In the genomic region with DNA sequence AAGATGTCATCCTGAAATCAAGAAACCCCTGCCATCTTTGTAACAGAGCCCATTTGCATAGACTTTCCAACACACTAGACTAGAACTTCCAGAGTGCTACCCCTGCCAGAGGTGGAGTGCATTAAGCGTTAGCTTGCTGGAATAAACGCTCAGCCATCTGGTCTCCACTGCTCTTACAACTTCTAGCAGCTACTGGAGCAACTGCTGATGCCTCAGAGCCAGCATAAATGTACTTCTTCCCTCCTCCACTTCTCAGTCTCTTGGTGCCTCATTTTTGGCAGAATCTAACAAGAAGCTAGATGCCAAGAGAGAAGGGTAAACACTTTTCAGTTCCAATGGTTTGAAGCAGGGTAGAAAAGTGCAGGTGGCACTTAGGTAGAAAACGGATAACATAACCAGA, we compare ENCODE assay signal across 18 mouse cellular contexts.
DNase-seq lines count a peak whose midpoint lies in the region; ATAC-seq lines count a peak whose summit lies in the region.
"Had no signal": no experiment of that assay in that cellular context is flagged by ENCODE, and none has a peak within 500 bp of the region (broad histone marks: within the 10 kb centered on the region; RNA-seq: fewer than 3 reads in every experiment).

No protein-coding gene starts in this region.

- H3K4me1 ChIP-seq in forebrain, embryonic 14.5 days (ENCODE audit: control insufficient read depth, insufficient read depth, low read length) = no peaks in the 10 kb centered on the region
- H3K4me1 ChIP-seq in forebrain, embryonic 12.5 days = no peaks in the 10 kb centered on the region
- H3K4me1 ChIP-seq: embryonic facial prominence, embryonic 10.5 days; heart, embryonic 15.5 days; intestine, embryonic 15.5 days; liver, embryonic 12.5 days; lung, embryonic 15.5 days; neural tube, embryonic 12.5 days had no signal

- no peak for ATAC-seq in forebrain, embryonic 14.5 days
- no peak for ATAC-seq in forebrain, embryonic 12.5 days (ENCODE audit: low FRiP score)
- no peak for ATAC-seq in erythroid progenitor cell, adult 5-6 weeks (replicated peaks; ENCODE audit: low FRiP score, poor library complexity, severe bottlenecking)
- ATAC-seq: intestine, embryonic 15.5 days; liver, embryonic 12.5 days had no signal

- H3K36me3 ChIP-seq in forebrain, embryonic 14.5 days (ENCODE audit: control insufficient read depth, insufficient read depth, low read length) = no peaks in the 10 kb centered on the region
- no peaks in the 10 kb centered on the region for H3K36me3 ChIP-seq in forebrain, embryonic 12.5 days (replicated peaks)
- H3K36me3 ChIP-seq: embryonic facial prominence, embryonic 10.5 days; heart, embryonic 15.5 days; intestine, embryonic 15.5 days; liver, embryonic 12.5 days; lung, embryonic 15.5 days; neural tube, embryonic 12.5 days had no signal

- H3K9ac ChIP-seq in forebrain, embryonic 14.5 days (ENCODE audit: low read length) = no peak overlapping the region
- H3K9ac ChIP-seq in forebrain, embryonic 12.5 days = no peak overlapping the region
- H3K9ac ChIP-seq: heart, embryonic 15.5 days; intestine, embryonic 15.5 days; liver, embryonic 12.5 days; lung, embryonic 15.5 days; neural tube, embryonic 12.5 days had no signal

- no peak overlapping the region for H3K27ac ChIP-seq in forebrain, embryonic 14.5 days (ENCODE audit: low read depth, low read length)
- H3K27ac ChIP-seq in forebrain, embryonic 12.5 days = no peak overlapping the region
- H3K27ac ChIP-seq: embryonic facial prominence, embryonic 10.5 days; heart, embryonic 15.5 days; intestine, embryonic 15.5 days; kidney, postnatal 0 days; liver, embryonic 12.5 days; lung, embryonic 15.5 days; neural tube, embryonic 12.5 days had no signal

- peak; percentile 41 for DNase-seq in forebrain, embryonic 14.5 days (ENCODE audit: low spot score)
- DNase-seq in layer of hippocampus, adult 11-12 months (ENCODE audit: low spot score) = peak; percentile 36
- DNase-seq in left cerebral cortex, adult 18-20 months (ENCODE audit: low spot score in 2 of 2) = peak; percentile 12 to 56
- DNase-seq in right cerebral cortex, postnatal 25 days = peak; percentile 38
- no peak for DNase-seq in ovary, postnatal 14 days (ENCODE audit: low spot score)
- no peak for DNase-seq in lung, postnatal 36 days
- DNase-seq: cerebellum, postnatal 25 days; thymus, adult 2 months had no signal

- no peak overlapping the region for H3K4me3 ChIP-seq in forebrain, embryonic 14.5 days (ENCODE audit: low read depth, low read length)
- no peak overlapping the region for H3K4me3 ChIP-seq in forebrain, embryonic 12.5 days (replicated peaks)
- H3K4me3 ChIP-seq: embryonic facial prominence, embryonic 10.5 days; erythroblast, embryonic 14.5 days; heart, embryonic 15.5 days; intestine, embryonic 15.5 days; liver, embryonic 12.5 days; lung, embryonic 15.5 days; neural tube, embryonic 12.5 days had no signal

- WGBS in forebrain, embryonic 14.5 days = 83% methylated on average over 3 of the region's 3 CpGs
- 82% methylated on average over 3 of the region's 3 CpGs for WGBS in forebrain, embryonic 12.5 days

- H3K4me2 ChIP-seq in forebrain, embryonic 14.5 days (ENCODE audit: low read length) = no peak overlapping the region
- H3K4me2 ChIP-seq in forebrain, embryonic 12.5 days = no peak overlapping the region
- H3K4me2 ChIP-seq: heart, embryonic 15.5 days; intestine, embryonic 15.5 days; liver, embryonic 12.5 days; lung, embryonic 15.5 days; neural tube, embryonic 12.5 days had no signal

- no peaks in the 10 kb centered on the region for H3K27me3 ChIP-seq in forebrain, embryonic 14.5 days (replicated peaks; ENCODE audit: control insufficient read depth, insufficient read depth, low read length)
- no peaks in the 10 kb centered on the region for H3K27me3 ChIP-seq in forebrain, embryonic 12.5 days
- H3K27me3 ChIP-seq: heart, embryonic 15.5 days; intestine, embryonic 15.5 days; liver, embryonic 12.5 days; lung, embryonic 15.5 days; neural tube, embryonic 12.5 days had no signal

- H3K9me3 ChIP-seq in forebrain, embryonic 14.5 days (replicated peaks; ENCODE audit: control insufficient read depth, low read length) = no peaks in the 10 kb centered on the region
- no peaks in the 10 kb centered on the region for H3K9me3 ChIP-seq in forebrain, embryonic 12.5 days
- H3K9me3 ChIP-seq: embryonic facial prominence, embryonic 10.5 days; heart, embryonic 15.5 days; intestine, embryonic 15.5 days; liver, embryonic 12.5 days; lung, embryonic 15.5 days; neural tube, embryonic 12.5 days had no signal

Comparison
In these comparisons a context has a peak if more than half of its experiments do, and no peak if none do; other contexts are left out.
1. DNase-seq: peak in forebrain, embryonic 14.5 days (single experiment), layer of hippocampus, adult 11-12 months (single experiment), left cerebral cortex, adult 18-20 months (2 of 2) and right cerebral cortex, postnatal 25 days (single experiment); none in ovary, postnatal 14 days (single experiment) and lung, postnatal 36 days (single experiment).